Mouse (Mus musculus): Measurements from ENCODE around the gene Btbd35f24.
"Not testable (repeated sequence)": the region's sequence is repeated elsewhere in the genome, so short reads cannot be mapped to it uniquely, and the experiment has no call there.

Gene Btbd35f24

DNA sequence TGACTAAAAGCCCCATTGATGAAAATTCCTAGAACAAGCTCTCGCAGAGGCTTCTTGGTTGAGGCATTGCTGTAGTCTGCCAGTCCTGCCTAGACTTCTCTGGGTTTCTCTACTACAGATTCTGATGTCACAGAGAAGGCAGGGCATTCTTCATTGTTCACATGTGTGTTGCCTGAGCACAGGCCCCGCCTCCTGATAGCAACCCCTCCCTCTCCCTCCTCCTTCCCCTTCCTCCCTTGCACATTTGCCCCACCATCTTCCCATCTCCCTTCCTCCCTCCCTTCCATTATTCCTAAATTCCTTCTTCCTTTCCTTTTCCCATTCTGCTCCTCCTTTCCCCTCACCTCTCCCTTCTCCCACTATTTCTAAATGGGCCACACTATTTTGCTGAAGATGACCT lies at the start of gene Btbd35f24:
TSS of gene Btbd35f24 (minus strand) at position 101 of the 400 bp plus-strand sequence.
- not testable (repeated sequence) for DNase-seq (ENCODE audit: low spot score in 2 of 2)

All from thymus, postnatal 10 days (tissue).